Mouse (Mus musculus): ENCODE results near the gene Rassf4.

DNA sequence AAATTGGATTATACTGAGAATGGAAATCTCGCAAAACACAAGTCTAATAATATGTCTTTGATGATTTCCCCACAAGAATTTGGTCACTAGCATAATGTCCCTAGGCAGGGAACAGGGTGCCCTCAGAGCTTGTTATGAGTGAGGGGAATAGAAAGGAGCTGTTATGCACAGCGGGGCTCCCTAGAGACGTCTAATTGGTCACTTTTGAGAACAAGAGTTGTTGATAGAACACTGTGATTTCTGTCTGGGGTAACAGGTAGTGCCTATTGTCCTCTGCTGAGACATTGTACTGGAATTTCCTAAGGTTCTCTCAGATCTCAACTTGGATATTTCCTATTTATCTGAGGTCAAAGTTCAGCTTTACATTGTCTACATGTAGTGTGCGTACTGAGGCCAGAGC, 89.7 kb downstream of the Rassf4 start, which contains the start of gene Olfr215:
- TF ChIP-seq USF2 (conservative IDR thresholded peaks at IDR 0.05; ENCODE audit: low read depth, low read length): no peak
- TF ChIP-seq USF1 (IDR thresholded peaks at IDR 0.05; ENCODE audit: low read depth, low read length): no peak

All from CH12.LX (cell line).